26 mouse cellular contexts compared by ENCODE assay signal in genomic region chr5:90853206-90853605, GRCm38 (mm10). TPM values are rescaled to one million over a fixed set of nuclear protein-coding genes. Genes with fewer than 3 reads are reported as not detected.
"Had no signal": no experiment of that assay in that cellular context is flagged by ENCODE, and none has a peak within 500 bp of the region (broad histone marks: within the 10 kb centered on the region; RNA-seq: fewer than 3 reads in every experiment).

No protein-coding gene starts in this region.

- H3K27me3 ChIP-seq: limb, embryonic 12.5 days; limb, embryonic 15.5 days; midbrain, embryonic 12.5 days; midbrain, embryonic 15.5 days; neural tube, embryonic 12.5 days; neural tube, embryonic 15.5 days; stomach, embryonic 15.5 days had no signal

- DNase-seq: kidney, adult 2 months; kidney, postnatal 25 days; layer of hippocampus, postnatal 36 days; left cerebral cortex, postnatal 4 days; liver, postnatal 0 days; right cerebral cortex, adult 18-20 months; right cerebral cortex, postnatal 14 days; right cerebral cortex, postnatal 4 days; thymus, postnatal 36 days had no signal

- ATAC-seq: liver, postnatal 0 days; lung, postnatal 0 days; midbrain, embryonic 15.5 days had no signal

- H3K9ac ChIP-seq: limb, embryonic 12.5 days; limb, embryonic 15.5 days; liver, embryonic 14.5 days; liver, postnatal 0 days; lung, embryonic 14.5 days; midbrain, embryonic 12.5 days; midbrain, embryonic 15.5 days; neural tube, embryonic 12.5 days; neural tube, embryonic 15.5 days; stomach, embryonic 15.5 days had no signal

- H3K4me3 ChIP-seq: left cerebral cortex, adult 2 months; limb, embryonic 12.5 days; limb, embryonic 15.5 days; midbrain, embryonic 12.5 days; midbrain, embryonic 15.5 days; neural tube, embryonic 12.5 days; neural tube, embryonic 15.5 days; stomach, embryonic 15.5 days had no signal

- H3K36me3 ChIP-seq: limb, embryonic 12.5 days; limb, embryonic 15.5 days; midbrain, embryonic 12.5 days; midbrain, embryonic 15.5 days; neural tube, embryonic 12.5 days; neural tube, embryonic 15.5 days; stomach, embryonic 15.5 days had no signal

- H3K27ac ChIP-seq: kidney, postnatal 0 days; left cerebral cortex, adult 2 months; limb, embryonic 12.5 days; limb, embryonic 15.5 days; liver, embryonic 14.5 days; midbrain, embryonic 12.5 days; midbrain, embryonic 15.5 days; neural tube, embryonic 12.5 days; neural tube, embryonic 15.5 days; stomach, embryonic 15.5 days had no signal

- H3K9me3 ChIP-seq: limb, embryonic 12.5 days; limb, embryonic 15.5 days; midbrain, embryonic 12.5 days; midbrain, embryonic 15.5 days; neural tube, embryonic 12.5 days; neural tube, embryonic 15.5 days; stomach, embryonic 15.5 days had no signal

- H3K4me2 ChIP-seq: limb, embryonic 12.5 days; limb, embryonic 15.5 days; liver, embryonic 11.5 days; lung, embryonic 14.5 days; midbrain, embryonic 12.5 days; midbrain, embryonic 15.5 days; neural tube, embryonic 12.5 days; neural tube, embryonic 15.5 days; stomach, embryonic 15.5 days had no signal

- H3K4me1 ChIP-seq: limb, embryonic 12.5 days; midbrain, embryonic 12.5 days; midbrain, embryonic 15.5 days; neural tube, embryonic 12.5 days; neural tube, embryonic 15.5 days; stomach, embryonic 15.5 days had no signal

RNA-seq across cellular contexts. Expression of gene Cxcl1, which starts 37.8 kb away (rescaled TPM):
- polyA plus RNA-seq: midbrain, embryonic 12.5 days; neural tube, embryonic 12.5 days had no signal

RNA-seq across cellular contexts. Expression of gene Cxcl2, which starts 50.5 kb away (rescaled TPM):
- total RNA-seq: layer of hippocampus, adult 8-10 months; layer of hippocampus, postnatal 10 days; layer of hippocampus, postnatal 36 days; left cerebral cortex, adult 2 months; left cerebral cortex, postnatal 14 days; left cerebral cortex, postnatal 4 days had no signal
- polyA plus RNA-seq: kidney, embryonic 14.5 days; kidney, postnatal 0 days; limb, embryonic 12.5 days; limb, embryonic 15.5 days; lung, embryonic 14.5 days; midbrain, embryonic 12.5 days; midbrain, embryonic 15.5 days; neural tube, embryonic 12.5 days; neural tube, embryonic 15.5 days; stomach, embryonic 15.5 days had no signal

RNA-seq across cellular contexts. Expression of gene Cxcl15, which starts 58.9 kb away (rescaled TPM):
- total RNA-seq: layer of hippocampus, adult 8-10 months; layer of hippocampus, postnatal 10 days; layer of hippocampus, postnatal 36 days; left cerebral cortex, adult 2 months; left cerebral cortex, postnatal 14 days; left cerebral cortex, postnatal 4 days had no signal
- polyA plus RNA-seq: kidney, adult 2 months; kidney, embryonic 14.5 days; limb, embryonic 12.5 days; liver, embryonic 11.5 days; liver, embryonic 14.5 days; liver, postnatal 0 days; midbrain, embryonic 12.5 days; midbrain, embryonic 15.5 days; neural tube, embryonic 12.5 days; neural tube, embryonic 15.5 days had no signal
